Mouse (Mus musculus) forelimb bud, embryonic 11.5 days (tissue): ENCODE results near the gene Osgep.
"Not testable (repeated sequence)": the region's sequence is repeated elsewhere in the genome, so short reads cannot be mapped to it uniquely, and the experiment has no call there.

Experiments used
- DNase-seq: peaks from one replicate; pipeline ENCODE4 v3.0.0-alpha.2; 2012; ENCODE audit warnings: low read depth, low spot score

Osgep gene

DNA sequence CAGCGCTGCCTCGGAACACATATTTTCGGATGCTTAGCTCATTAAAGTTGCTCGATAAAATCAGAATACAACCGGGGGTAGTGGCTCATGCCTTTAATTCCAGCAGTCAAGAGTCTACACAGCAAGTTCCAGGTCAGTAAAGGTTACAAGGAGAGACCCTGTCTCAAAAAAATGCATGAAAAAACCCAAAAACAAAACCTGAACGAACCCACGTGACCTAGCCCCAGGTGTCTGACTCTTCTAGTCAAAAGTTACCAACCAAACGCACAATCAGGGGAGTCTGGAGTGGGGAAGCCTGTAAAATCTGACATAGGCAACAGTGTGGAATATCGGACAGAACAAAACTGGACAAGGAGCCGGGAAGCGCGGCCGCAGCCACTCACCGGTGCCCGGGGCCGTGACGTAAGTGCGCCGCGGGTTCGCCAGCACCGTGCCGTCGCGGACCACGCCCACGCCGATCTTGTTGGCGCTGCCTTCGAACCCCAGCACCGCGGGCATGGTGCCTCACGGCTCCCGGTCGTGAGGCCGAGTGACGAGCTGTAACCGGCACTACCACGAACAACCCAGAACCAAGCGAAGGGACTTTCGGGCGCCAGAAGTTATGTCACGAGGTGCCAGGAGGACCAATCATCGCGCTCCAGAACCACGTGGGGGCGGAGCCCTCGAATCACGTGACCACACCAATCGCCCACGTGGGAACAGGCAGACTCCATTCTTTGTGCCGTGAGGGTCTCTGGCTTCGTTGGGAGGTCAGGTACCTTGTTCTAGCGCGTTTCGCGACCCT, at the start of gene Osgep, which contains the start of gene Apex1:
Gene Osgep, minus strand, starts transcription at position 613 of the 784 bp plus-strand sequence.
Gene Apex1, plus strand, starts transcription at position 688 of the 784 bp plus-strand sequence.
- peak; percentile 97 for DNase-seq

DNA sequence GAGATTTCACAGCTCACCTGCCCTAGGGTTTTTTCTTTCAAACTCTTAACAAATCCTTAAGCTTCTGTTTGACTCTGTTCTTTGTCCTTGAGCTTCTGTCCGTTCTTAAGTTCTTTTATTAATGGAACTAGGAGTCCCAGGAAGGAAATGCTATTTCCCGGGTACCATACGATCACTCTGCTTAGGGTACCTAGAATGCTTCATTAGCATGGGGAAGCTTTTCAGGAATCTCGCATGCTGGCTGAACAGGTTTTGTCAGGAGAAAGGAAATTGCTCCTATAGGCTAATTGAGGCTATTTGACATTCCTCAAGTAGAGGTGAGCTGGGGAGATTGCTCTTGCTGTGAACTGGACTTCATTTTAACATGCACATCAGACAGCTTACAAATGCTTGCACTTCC, 49.0 kb upstream of the Osgep start:
- no peak for DNase-seq

DNA sequence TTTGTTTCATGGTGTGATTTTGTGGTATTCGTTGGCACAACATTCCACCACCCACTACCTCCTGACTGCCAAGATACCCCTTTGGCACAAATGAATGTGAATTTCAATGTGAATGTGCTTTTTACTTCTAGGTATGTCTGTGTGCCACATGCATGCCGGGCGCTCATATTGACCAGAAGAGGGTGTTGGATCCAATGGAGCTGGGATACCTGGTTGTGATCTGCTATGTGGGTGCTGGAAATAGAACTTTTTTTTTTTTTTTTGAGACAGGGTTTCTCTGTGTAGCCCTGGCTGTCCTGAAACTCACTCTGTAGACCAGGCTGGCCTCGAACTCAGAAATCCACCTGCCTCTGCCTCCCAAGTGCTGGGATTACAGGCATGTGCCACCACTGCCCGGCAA, 48.4 kb upstream of the Osgep start:
- DNase-seq, result not testable (repeated sequence)

DNA sequence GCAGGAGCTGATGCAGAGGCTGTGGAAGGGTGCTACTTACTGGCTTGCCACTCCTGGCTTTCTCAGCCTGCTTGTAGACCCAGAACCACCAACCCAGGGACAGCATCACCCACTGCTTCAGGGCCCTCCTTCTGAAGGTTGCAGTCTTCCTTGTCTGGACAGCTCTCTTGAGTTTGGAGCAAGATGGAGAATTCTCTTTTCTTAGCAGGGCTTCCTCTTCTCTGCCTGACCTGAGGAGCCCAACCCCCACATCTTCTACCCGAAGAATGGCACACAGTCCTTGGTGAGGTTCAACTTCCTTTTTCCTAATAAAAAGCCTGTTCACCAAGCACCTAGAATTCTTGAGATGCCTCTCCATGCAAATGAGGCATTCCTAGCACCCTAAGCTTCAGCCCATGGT, 46.1 kb upstream of the Osgep start:
- DNase-seq, result no peak

DNA sequence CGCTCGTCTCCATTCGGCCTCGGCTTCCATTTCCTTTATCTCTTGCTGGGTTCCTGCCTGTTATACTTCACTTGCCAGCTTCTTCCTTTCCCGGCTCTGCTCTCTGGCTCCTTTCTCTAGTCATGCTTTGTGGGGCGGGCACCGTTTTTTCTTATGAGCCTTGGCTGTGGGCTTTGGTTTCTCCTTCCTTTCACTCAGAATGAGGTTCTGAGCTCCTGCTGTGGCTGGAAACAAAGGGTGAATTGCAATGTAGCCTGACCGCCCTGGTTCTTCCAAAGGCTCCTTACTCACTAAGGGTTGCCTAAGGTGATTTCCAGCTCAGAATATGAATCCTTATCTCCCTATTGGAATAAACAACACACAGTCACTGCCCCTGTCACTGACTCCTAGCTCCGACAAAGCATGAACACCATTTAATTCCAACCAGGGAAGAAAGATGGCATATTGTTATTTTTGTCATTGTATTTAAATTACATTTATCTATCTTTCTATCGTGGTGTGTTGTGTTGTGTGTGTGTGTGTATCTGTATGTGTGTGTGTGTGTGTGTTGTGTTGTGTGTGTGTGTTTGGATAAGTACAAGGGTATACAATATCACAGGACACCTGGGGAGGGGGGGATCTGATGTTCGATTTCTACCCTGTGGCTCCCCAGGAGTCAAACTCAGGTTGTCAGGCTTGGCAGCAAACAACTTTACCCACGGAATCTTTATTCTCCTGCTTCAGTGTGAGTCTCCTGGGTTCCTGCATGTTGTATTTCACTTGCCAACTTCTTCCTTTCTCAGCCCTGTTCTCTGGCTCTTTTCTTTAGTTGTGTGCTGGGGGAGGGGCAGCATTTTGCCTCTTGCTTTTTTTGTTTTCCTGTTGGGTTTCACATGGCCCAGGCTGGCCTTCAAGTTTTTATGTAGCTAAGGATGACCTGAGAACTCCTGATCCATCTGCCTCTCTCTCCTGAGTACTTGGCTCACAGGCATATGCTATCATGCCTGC, 45.2 kb upstream of the Osgep start:
- no peak for DNase-seq

DNA sequence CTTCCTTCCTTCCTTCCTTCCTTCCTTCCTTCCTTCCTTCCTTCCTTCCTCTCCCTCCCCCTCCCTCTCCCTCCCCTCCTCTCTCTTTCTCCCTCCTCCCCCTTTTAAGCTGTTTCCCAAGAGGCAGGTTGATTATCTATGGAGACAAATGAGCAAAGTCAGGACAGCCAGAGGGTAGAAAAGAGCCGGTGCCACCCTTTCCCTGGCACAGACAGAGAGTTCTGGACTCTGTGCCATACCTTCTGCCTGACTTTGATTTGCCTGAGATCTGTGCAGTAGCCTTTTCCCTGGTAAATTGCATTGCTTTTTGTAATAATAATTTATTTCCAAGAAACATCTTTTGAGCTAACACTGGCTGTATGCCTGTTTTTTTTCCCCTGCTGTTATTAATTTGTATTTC, 44.3 kb upstream of the Osgep start:
- DNase-seq, result no peak

DNA sequence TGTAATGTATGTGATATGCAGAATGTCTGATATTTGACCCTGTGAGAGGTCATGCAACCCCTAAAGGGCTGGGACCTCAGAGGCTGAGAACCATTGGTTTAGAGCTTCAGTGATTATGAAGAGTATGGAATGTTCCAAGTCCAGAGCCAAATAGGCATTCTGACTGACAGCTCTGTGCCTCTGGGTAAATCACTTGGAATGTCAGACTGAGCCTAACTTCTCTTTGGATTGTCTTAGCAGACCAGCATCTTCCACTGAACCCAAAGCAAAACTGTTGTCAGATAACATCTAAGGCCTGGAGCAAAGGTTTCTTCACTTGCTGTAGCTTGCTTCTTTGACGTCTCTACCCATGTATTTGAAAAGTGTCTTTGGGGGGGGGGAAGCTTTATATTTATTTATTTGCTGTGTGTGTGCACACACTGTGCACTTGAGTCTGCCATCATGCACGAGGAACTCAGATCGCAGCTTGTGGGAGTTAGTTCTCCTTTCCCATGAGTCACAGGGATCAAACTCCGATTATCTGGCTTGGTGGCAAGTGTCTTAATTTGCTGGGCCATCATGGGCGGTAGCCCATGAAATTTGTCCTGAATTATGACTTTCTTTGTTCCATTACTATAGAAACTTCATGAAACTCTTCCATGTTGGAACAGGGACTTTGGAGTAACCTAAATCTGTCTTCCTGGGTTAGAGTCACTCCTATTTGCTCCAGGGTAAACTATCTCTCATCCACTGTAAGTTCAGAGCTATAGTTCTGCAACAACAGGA, 43.7 kb upstream of the Osgep start:
- DNase-seq, result no peak

DNA sequence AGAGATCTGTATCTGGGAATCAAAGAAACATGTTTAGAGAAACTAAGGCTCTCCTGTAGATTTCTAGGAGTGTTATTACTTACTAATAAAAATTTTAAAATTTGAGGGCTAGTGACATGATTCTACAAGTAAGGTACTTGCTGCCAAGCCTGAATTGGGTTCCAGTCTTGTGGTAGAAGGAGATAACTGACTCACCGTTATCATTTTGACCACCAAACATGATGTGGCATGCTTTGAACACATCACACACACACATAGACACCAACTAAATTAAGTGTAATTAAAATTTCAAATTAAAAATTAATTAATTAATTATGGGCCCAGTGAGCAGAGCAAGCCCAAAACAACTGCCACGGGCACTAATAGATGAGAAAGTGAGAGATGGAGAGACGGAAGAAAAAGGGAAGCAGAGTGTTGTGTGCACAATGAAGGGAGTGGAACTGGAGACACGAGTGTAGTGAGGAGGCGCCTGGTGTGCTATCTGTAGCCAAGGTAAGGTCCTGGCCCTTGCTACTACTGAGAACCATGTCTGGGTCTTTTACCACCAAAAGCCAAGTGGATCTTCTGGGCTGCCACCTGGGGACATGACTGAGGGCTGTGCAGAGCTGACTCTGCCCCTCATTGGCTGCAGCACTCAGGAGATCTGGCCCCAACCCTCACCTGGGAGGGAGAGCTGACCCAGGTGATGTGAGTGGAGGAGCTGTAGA, 33.7 kb upstream of the Osgep start:
- not testable (repeated sequence) for DNase-seq

DNA sequence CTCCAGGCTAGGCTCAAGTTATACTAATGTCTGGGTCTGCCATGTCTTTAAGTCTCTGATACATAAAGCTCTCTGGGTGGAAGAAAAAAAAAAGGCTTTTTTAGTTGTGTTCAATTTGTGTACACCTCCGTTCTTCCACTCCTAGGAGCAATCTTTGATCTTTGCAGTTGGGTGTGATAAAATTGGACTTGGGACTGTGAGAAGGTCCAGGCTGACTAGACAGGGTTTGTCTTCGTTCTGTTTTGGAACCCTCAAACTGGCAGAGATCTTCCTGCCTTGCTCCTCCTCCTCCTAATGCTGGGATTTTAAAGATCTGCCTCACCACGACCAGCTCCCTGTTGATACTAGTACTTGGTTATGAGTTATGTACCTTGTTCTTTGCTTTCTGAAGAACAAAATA, 32.5 kb upstream of the Osgep start:
- not testable (repeated sequence) for DNase-seq

DNA sequence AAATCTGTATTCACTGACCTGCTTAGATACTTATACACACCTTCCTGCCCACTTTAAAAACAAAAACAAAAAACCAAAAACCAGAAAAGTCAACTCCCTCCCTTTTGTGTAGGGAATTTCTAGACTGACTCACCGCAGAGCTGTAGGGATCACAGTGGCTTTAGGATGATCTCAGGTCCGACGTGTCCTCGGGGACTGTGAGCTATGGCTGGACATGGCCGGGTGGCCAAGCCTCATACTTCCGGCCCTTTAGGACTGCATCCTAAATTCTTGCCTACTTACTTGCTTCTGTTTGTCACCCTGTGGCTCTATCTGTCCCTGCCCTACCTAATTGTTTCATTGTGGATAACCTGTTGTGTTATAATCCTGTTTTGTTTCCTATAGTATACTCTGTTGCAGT, 32.0 kb upstream of the Osgep start:
- DNase-seq, result not testable (repeated sequence)

DNA sequence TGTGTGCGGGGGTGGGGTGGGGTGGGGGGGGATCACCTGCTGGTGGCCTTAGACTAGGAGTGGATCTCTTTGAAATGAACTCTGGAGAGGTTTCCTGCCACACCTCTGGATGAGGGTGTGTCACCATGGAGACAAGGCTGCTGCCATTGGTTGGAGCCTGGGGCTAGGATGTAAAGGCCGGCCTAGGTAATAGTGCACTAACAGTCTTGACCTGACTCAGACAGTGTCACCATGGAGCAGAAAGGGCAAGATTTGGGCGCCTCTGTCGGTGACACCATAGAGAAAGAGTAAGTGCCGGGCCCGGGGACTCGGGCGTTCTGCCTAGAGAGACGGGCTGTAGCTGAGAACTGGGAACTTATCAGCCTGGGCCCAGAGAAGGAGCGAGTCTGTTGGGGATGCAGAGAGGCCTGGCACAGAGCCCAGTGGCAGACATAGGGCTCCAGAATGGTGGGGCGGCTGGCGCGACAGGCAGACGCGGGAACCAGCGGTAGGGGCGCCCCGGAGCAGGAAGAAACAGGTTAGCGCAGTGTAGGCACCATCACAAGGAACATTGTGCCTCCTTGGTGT, 31.3 kb upstream of the Osgep start, which contains the start of gene Pnp2:
Gene Pnp2, plus strand, starts transcription at position 51 of the 567 bp plus-strand sequence.
- not testable (repeated sequence) for DNase-seq

DNA sequence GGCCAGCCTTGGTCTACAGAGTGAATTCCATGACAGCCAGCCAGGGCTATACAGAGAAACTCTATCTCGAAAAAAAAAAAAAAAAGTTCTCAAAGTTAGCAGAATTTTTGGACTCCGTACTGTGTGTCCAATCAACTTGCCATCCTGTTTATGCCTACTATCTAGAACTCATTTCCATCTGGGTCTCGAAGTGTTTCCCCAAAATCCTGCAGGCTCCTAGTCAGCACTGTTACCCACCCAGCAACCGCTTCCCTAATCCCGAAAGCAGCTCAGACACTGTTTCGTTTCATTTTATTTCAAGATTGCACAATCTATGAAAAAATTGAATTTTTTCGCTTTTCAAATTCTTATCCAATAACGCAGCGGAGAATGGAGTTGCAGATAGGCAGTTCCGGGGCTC, 30.8 kb upstream of the Osgep start:
- DNase-seq, result no peak

DNA sequence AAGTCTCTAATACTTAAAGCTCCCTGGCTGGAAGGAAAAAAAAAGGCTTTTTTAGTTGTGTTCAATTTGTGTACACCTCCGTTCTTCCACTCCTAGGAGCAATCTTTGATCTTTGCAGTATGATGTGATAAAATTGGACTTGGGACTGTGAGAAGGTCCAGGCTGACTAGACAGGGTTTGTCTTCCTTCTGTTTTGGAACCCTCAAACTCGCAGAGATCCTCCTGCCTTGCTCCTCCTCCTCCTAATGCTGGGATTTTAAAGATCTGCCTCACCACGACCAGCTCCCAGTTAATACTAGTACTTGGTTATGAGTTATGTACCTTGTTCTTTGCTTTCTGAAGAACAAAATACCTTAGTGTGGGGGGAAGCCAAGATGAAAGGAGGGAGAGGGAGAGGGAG, 20.8 kb upstream of the Osgep start:
- DNase-seq, result not testable (repeated sequence)

DNA sequence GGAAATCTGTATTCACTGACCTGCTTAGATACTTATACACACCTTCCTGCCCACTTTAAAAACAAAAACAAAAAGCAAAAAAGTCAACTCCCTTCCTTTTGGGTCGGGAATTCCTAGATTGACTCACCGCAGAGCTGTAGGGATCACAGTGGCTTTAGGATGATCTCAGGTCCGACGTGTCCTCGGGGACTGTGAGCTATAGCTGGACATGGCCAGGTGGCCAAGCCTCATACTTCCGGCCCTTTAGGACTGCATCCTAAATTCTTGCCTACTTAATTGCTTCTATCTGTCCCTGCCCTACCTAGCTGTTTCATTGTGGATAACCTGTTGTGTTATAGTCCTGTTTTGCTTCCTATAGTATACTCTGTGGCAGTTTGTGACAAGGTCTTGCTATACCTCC, 20.4 kb upstream of the Osgep start:
- DNase-seq, result not testable (repeated sequence)

DNA sequence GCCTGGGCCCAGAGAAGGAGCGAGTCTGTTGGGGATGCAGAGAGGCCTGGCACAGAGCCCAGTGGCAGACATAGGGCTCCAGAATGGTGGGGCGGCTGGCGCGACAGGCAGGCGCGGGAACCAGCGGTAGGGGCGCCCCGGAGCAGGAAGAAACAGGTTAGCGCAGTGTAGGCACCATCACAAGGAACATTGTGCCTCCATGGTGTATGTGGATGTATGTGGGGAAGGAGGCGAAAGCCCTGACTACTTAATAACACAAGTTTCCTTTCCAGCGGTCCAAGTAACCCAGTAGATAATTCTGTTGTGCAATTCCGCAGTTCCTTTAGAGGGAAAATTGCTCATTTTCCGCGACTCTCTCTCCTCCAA, 20.0 kb upstream of the Osgep start:
- DNase-seq, result not testable (repeated sequence)

DNA sequence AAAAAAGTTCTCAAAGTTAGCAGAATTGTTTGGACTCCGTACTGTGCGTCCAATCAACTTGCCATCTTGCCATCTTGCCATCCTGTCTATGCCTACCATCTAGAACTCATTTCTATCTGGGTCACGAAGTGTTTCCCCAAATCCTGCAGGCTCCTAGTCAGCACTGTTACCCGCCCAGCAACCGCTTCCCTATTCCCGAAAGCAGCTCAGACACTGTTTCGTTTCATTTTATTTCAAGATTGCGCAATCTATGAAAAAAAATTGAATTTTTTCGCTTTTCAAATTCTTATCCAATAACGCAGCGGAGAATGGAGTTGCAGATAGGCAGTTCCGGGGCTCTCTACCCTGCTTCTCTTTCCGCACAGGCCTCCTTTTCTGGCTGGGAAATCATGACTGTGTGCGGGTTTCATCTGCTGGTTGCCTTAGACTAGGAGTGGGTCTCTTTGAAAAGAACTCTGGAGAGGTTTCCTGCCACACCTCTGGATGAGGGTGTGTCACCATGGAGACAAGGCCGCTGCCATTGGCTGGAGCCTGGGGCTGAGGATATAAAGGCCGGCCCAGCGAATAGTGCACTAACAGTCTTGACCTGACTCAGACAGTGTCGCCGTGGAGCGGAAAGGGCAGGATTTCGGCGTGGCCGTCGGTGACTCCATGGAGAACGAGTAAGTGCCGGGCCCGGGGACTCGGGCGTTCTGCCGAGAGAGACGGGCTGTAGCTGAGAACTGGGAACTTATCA, 19.4 kb upstream of the Osgep start, which contains the start of gene Gm49342:
Gene Gm49342, plus strand, starts transcription at position 586 of the 736 bp plus-strand sequence.
- peak; percentile 92 for DNase-seq

DNA sequence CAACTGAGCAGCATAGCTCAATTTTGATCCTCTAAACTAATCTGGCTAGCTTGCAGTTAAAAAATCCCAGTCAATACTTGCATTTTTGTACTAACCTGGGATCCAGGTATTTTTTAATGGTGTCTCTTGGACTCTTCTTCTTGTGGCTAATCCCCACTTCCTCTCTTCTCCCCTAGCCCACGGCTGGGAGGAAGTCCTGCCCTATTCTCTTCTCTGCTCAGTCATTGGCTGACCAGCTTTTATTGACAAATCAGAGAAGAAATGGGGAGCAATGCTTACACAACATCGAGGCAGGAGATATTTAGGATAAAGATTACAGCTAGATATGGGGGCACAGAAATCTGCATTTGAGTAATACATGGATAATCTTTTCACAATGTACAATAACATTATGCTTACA, 14.2 kb upstream of the Osgep start:
- DNase-seq, result no peak

DNA sequence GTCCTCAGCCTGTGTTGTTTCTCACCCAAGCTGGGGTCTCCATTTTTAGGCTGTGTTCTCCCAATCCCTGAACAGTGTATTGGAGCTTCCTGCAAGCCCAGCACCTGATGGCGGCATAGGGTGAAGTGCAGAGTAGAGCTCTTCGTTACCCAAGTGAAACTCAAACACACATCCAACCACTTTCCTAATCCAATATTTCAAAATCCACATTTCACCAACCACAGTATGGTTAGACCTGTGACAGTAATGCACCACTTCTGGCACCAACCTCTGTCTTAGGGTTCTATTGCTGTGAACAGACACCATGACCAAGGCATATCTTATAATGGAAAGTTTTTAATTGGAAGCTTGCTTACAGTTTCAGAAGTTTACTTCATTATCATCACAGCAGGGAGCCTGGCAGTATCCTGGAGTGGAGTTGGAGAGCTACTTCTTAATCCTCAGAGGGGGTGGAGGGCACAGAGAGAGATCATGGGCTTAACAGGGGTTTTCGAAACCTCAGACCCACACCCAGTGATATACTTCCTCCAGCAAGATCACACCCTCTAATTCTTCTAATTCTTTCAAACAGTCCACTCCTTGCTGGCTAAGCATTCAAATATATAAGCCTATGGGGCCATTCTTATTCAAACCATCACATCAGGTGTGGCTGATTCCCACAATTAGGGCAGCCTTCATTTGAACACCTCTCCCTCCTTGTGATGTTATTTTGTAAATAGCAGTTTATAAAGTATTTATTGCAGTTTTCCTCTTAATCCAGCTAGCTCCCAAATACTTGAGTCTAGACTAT, 13.6 kb upstream of the Osgep start:
- no peak for DNase-seq

DNA sequence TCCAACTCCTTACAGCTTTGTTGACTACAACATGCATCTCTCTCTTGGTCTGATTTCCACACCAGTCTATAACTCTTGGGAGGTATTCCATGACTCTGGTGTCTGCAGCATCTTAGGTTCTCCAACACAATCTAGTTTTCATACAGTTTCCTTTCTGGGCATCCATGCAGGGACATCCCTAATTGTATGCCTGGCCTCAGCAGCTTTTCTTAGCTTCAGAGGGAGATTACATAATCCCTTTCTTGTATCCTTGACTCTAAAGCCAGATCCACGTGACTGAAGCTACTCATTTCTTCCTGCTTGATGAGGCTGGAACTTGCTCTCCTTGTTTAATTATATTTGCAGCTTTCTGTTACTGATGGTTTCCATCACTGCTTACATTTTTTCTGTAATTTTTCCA, 12.0 kb upstream of the Osgep start:
- no peak for DNase-seq
